Comparison of ENCODE assay signal across 1 mouse cellular context in genomic region chr13:96672276-96672675, GRCm38 (mm10).
TF ChIP-seq lines count a peak whose summit lies in the region.

No protein-coding gene starts in this region.

TF ChIP-seq in MEL, 35 proteins besides CTCF, POLR2A, EP300 and RAD21 (continued from another document):
- TF ChIP-seq MEF2A (IDR thresholded peaks at IDR 0.05; ENCODE audit: extremely low read depth, insufficient replicate concordance, low read depth, low read length, poor library complexity, severe bottlenecking), result 0 out of 2 replicates have a peak, but pooled peaks have one; percentile 30
- TF ChIP-seq TBP (IDR thresholded peaks at IDR 0.05; ENCODE audit: low read depth, low read length), result no peak
- TF ChIP-seq ELF1 (IDR thresholded peaks at IDR 0.05; ENCODE audit: low read depth, low read length), result no peak
- peak; percentile 86 for TF ChIP-seq MXI1 (IDR thresholded peaks at IDR 0.05; ENCODE audit: low read depth, low read length)
- peak; percentile 79 for TF ChIP-seq MAX (IDR thresholded peaks at IDR 0.05; ENCODE audit: low read length)
- TF ChIP-seq BHLHE40 (IDR thresholded peaks at IDR 0.05; ENCODE audit: borderline replicate concordance, low read depth, low read length), result peak; percentile 7; the same call in 1 of the 2 replicates
- no peak; the same call in 1 of the 2 replicates for TF ChIP-seq SIN3A (IDR thresholded peaks at IDR 0.05; ENCODE audit: low read length)
- TF ChIP-seq NELFE (IDR thresholded peaks at IDR 0.05; ENCODE audit: low read depth, low read length), result 0 out of 2 replicates have a peak, but pooled peaks have one; percentile 8
- peak; percentile 29; the same call in 1 of the 2 replicates for TF ChIP-seq USF1 (IDR thresholded peaks at IDR 0.05; ENCODE audit: low read depth, low read length)
- TF ChIP-seq POLR2AphosphoS5 (IDR thresholded peaks at IDR 0.05; ENCODE audit: borderline replicate concordance, low read depth, low read length), result no peak
- TF ChIP-seq ZNF384 (IDR thresholded peaks at IDR 0.05; ENCODE audit: low read depth, low read length), result no peak
- TF ChIP-seq POLR2AphosphoS2 (IDR thresholded peaks at IDR 0.05; ENCODE audit: low read length), result no peak
- TF ChIP-seq GATA1 (IDR thresholded peaks at IDR 0.05; ENCODE audit: low read depth, low read length), result no peak
- no peak for TF ChIP-seq GABPA (IDR thresholded peaks at IDR 0.05; ENCODE audit: low read depth, low read length)
- TF ChIP-seq MAZ (IDR thresholded peaks at IDR 0.05; ENCODE audit: low read depth, low read length), result no peak
- TF ChIP-seq CHD2 (IDR thresholded peaks at IDR 0.05; ENCODE audit: low read length), result no peak
- peak; percentile 88 for TF ChIP-seq MYC (IDR thresholded peaks at IDR 0.05; ENCODE audit: low read depth, low read length)
- TF ChIP-seq UBTF (IDR thresholded peaks at IDR 0.05; ENCODE audit: borderline replicate concordance, insufficient read depth, low read depth, low read length), result no peak
- no peak for TF ChIP-seq USF2 (IDR thresholded peaks at IDR 0.05; ENCODE audit: borderline replicate concordance in 1 of 2, insufficient read depth in 1 of 2, low read depth in 1 of 2, low read length in 2 of 2)
- no peak for TF ChIP-seq CHD1 (IDR thresholded peaks at IDR 0.05; ENCODE audit: low read depth, low read length)
- TF ChIP-seq TAL1 (IDR thresholded peaks at IDR 0.05; ENCODE audit: low read length), result no peak
- no peak for TF ChIP-seq ZMIZ1 (IDR thresholded peaks at IDR 0.05; ENCODE audit: low read depth, low read length)
- TF ChIP-seq ZC3H11A (IDR thresholded peaks at IDR 0.05; ENCODE audit: low read depth, low read length), result no peak
- TF ChIP-seq MAFK (IDR thresholded peaks at IDR 0.05; ENCODE audit: borderline replicate concordance, low read depth, low read length), result no peak
